Mouse (Mus musculus) adrenal gland, adult 2 months (tissue): Measurements from ENCODE around the gene Capn2. TPM values are rescaled to one million over a fixed set of nuclear protein-coding genes. Genes with fewer than 3 reads are reported as not detected.

Experiments
- DNase-seq: peaks from one replicate; pipeline ENCODE4 v3.0.0; 2021
- polyA plus RNA-seq: library from polyadenylated mRNA; depleted of rRNA; stranded (reverse); fragments of >200 nt; gene quantifications from 2 replicates; pipeline ENCODE4 v1.2.3, GENCODE M21; 2012
- total RNA-seq, 2 experiments: library from RNA; stranded (reverse); gene quantifications; 2 replicates each; pipeline ENCODE4 v1.2.3; 2021

The Capn2 gene
- total and polyA plus RNA-seq, 3 experiments: 25.9 to 105 (median 67.7) TPM

- DNase-seq: no peak
Observed at GRCm38 (mm10) chr1:182525601-182526000, 8.2 kb upstream of the Capn2 start.

DNA sequence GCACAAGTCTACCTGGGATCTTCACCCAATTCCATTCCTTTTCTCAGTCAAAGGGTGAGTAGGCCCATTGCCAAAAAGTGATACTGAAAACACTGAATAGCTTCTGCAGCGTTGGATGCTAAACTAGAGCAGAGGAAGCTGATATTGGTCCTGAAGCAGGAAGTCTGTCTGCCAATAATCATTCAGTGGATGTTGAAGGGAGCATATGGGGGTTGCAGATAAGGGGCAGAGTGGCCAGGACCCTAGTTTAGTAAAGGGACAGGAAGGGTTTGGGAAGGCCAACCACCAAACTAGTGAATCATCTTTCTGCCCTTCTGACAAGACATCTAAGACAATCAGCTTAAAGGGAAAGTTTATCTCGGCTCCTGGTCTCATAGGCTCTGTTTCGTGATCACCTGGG is 6.3 kb upstream of the Capn2 start:
- DNase-seq: no peak

- no peak for DNase-seq
Observed at GRCm38 (mm10) chr1:182522961-182523360, 5.6 kb upstream of the Capn2 start.

GRCm38 (mm10) chr1:182520938-182521500 is 3.6 kb upstream of the Capn2 start:
- no peak for DNase-seq

- peak; percentile 59 for DNase-seq
Observed at GRCm38 (mm10) chr1:182520091-182520937, 2.9 kb upstream of the Capn2 start.

- no peak for DNase-seq
Observed at GRCm38 (mm10) chr1:182519341-182519740, 1.9 kb upstream of the Capn2 start.

- no peak for DNase-seq
Observed at GRCm38 (mm10) chr1:182518811-182519210, 1.4 kb upstream of the Capn2 start.

DNA sequence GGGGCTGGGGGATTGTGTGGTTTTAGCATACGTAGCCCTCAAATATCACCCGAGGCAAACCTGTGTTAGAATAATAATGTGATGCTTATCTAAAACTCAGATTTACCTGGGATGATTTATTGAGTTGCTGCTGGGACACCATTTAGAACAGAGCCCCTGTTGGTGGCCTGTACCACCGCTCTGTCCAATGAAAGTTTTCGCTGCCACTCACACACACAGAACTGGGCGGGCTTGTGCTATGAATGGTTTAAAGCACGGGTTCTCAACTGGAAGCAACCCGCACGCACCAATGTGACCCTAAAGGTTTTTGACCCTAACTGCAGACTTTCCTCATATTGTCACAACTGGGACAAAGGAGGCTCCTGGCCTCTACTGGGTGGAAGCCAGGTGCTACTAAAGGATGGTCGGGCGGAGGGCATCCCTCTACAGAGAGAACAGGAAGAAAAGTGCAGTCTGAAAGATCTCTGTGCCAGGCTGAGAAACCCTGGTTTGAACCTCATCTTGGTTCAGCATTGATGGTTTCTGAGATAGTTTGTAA is 804 bp upstream of the Capn2 start:
- no peak for DNase-seq

DNA sequence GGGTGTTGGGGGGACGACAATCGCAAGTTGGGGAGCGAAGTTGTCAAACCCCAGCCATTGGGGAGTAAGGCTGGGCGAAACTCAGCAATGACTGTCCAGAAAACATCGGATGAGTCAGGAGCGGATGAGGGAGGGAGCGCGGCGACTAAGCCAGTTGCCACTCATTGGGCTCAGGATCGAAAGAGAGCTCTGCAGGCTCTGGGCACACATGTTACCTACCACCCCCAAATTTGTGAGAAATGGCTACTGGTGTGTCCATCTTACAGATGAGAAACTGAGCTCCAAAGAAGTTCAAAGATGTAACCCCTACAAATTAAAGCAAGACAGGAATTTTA is 236 bp upstream of the Capn2 start:
- no peak for DNase-seq

GRCm38 (mm10) chr1:182514803-182515590 is 2.4 kb downstream of the Capn2 start:
- no peak for DNase-seq

GRCm38 (mm10) chr1:182513714-182514113 is 3.7 kb downstream of the Capn2 start:
- DNase-seq: no peak

- no peak for DNase-seq
Observed at GRCm38 (mm10) chr1:182512901-182513410, 4.5 kb downstream of the Capn2 start.

- no peak for DNase-seq
Observed at GRCm38 (mm10) chr1:182511778-182512177, 5.6 kb downstream of the Capn2 start.

DNA sequence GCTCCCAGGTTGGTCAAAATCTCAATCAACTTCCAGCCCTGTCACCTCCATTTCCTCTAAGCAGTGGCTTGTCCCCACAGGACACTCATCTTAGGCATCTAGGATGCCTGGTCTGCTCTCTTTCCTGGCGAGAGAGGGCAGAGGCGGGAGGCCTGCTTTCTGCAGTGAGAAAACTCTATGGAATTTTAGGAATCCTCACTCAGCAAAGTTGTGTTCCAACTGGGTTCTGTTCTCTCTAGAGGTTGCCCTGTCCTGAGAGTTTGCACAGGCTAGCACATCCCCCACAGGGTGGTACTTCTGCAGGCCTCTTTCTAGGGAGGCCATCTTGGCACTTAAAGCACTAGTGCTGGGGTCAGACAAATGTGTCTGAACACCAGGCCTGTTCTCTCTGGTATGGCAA is 6.3 kb downstream of the Capn2 start:
- DNase-seq: no peak

DNA sequence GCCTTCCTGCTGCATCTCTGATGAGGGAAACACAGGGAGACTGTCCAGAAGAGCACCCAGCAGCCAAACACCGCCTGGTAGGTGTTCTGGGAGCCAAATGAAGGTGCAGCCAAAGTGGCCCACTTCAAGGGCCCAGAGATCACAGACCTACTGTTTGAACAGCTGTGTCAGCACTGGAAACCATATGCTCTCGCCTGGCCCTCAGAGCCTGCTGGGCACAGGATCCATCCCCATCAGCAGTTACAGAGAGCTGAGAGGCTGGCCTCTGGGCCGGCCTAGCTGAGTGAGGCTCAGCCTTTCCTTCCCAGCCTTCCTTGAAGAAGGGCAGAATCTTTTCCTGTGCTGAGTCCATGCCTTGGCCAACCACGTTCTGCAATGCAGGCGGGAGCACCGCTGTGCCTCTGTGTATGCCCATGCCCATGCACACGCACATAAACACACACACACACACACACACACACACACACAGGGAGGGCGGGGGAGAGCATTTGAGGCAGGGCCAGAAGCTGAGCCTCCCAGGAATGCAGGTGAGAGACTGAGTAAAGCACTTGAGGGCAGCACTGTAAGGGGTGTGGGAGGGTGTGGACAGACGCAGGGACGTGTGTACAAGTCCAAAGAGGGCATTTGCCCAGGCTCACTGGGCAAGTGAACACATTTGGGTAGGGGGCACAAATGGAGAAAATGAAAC is 8.2 kb downstream of the Capn2 start:
- no peak for DNase-seq

- peak; percentile 82 for DNase-seq
Observed at GRCm38 (mm10) chr1:182506229-182506986, 11.0 kb downstream of the Capn2 start.

DNA sequence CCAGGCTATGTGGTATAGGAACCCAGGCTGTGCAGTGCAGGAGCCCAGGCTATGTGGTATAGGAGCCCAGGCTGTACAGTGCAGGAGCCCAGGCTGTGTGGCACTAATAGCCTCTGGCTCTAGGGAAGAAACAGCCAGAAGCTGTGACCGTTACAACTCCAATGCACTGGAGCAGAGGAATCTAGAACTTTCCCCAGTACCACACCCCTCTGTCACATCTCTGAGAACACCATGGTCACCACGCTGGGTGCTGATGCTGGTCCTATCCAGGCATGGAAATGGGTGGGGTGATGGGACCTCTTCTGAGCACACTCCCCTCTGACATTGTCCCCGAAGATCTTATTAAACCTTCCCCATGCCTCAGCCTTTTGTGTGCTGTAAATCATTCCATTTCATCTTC is 12.1 kb downstream of the Capn2 start:
- DNase-seq: no peak

- peak; percentile 84 for DNase-seq
Observed at GRCm38 (mm10) chr1:182504223-182504622, 13.2 kb downstream of the Capn2 start.

- peak; percentile 39 for DNase-seq
Observed at GRCm38 (mm10) chr1:182503206-182503900, 14.1 kb downstream of the Capn2 start.

DNA sequence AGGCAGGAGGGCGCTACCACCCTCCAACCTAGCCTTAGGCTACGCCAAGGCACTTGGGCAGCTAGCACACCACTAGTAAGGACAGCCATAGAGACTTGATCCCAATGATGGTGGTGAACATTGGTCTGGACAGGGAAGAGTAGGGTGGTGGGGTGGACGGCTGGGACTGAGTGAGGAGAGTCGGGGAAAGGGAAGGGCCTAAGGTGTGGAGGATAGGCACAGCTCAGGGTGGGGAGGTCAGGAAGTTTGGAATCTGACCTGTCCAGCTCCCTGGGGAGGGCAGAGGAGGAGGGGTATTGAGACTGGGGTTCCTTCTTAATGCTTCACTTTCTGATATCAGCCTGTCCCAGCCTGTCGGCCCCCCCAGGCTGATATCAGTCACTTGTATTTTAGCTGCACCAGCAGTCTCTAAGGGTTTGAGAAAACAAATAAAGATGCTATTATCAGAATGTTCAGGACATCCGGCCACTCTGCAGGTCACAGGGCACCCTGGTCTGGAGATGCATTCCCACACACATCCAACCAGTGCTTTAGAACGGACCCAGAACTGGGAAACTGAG is 14.8 kb downstream of the Capn2 start:
- DNase-seq: no peak
